Mouse (Mus musculus) right cerebral cortex, postnatal 10 days (tissue): ENCODE data around the gene Gm47791.

Experiments used
- DNase-seq, 2 experiments: peaks; one replicate each; pipeline ENCODE4 v3.0.0; 2021; ENCODE audit warnings: low spot score in 2 of 2

The Gm47791 gene

GRCm38 (mm10) chr1:82787414-82787813, 16.4 kb upstream of the Gm47791 start:
- peak; percentile 83 to 87 for DNase-seq

- no peak for DNase-seq
These were observed 14.5 kb upstream of the Gm47791 start for GRCm38 (mm10) chr1:82785546-82785945.

- no peak for DNase-seq
These were observed 12.5 kb upstream of the Gm47791 start for GRCm38 (mm10) chr1:82783559-82783958.

- DNase-seq = no peak
These were observed 8.4 kb upstream of the Gm47791 start for GRCm38 (mm10) chr1:82779388-82779966.

- DNase-seq = no peak
These were observed 4.2 kb upstream of the Gm47791 start for GRCm38 (mm10) chr1:82775293-82775692.

- DNase-seq = no peak
These were observed 2.2 kb upstream of the Gm47791 start for GRCm38 (mm10) chr1:82773208-82773607.

GRCm38 (mm10) chr1:82772428-82772827, 1.4 kb upstream of the Gm47791 start:
- no peak for DNase-seq

GRCm38 (mm10) chr1:82768269-82768668, 2.8 kb downstream of the Gm47791 start, which contains the start of gene Tm4sf20:
Gene Tm4sf20 (minus strand): TSS chr1:82768461.
- no peak for DNase-seq

- DNase-seq = no peak
These were observed 4.4 kb downstream of the Gm47791 start for GRCm38 (mm10) chr1:82766641-82767040.

- DNase-seq = no peak
These were observed 4.8 kb downstream of the Gm47791 start for GRCm38 (mm10) chr1:82766227-82766626.

GRCm38 (mm10) chr1:82762274-82762673, 8.8 kb downstream of the Gm47791 start:
- no peak for DNase-seq

GRCm38 (mm10) chr1:82761454-82762169, 9.4 kb downstream of the Gm47791 start:
- no peak for DNase-seq

GRCm38 (mm10) chr1:82759520-82759919, 11.5 kb downstream of the Gm47791 start:
- DNase-seq = no peak

- no peak for DNase-seq
These were observed 23.2 kb downstream of the Gm47791 start for GRCm38 (mm10) chr1:82747714-82748452.

GRCm38 (mm10) chr1:82746408-82746807, 24.6 kb downstream of the Gm47791 start:
- no peak for DNase-seq

GRCm38 (mm10) chr1:82743962-82744361, 27.1 kb downstream of the Gm47791 start:
- DNase-seq = no peak

- DNase-seq = no peak
These were observed 29.5 kb downstream of the Gm47791 start for GRCm38 (mm10) chr1:82741539-82741938.

GRCm38 (mm10) chr1:82738066-82738465, 33.0 kb downstream of the Gm47791 start:
- no peak for DNase-seq

- no peak for DNase-seq
These were observed 37.7 kb downstream of the Gm47791 start for GRCm38 (mm10) chr1:82733357-82733756.

GRCm38 (mm10) chr1:82726482-82726881, 44.6 kb downstream of the Gm47791 start:
- no peak for DNase-seq

- DNase-seq = no peak
These were observed 45.2 kb downstream of the Gm47791 start for GRCm38 (mm10) chr1:82725875-82726185.

GRCm38 (mm10) chr1:82725026-82725874, 45.8 kb downstream of the Gm47791 start:
- DNase-seq = peak; percentile 28 to 30
